Mouse (Mus musculus) ES-Bruce4 (cell line): Measurements from ENCODE around the gene Pdia3.

Source experiments
- CTCF ChIP-seq: IDR thresholded peaks from one replicate; pipeline ENCODE4 v1.8.1; 2011; ENCODE audit warnings: low read depth, low read length
- EP300 ChIP-seq: IDR thresholded peaks from 2 replicates; pipeline ENCODE4 v1.6.1; 2011; ENCODE audit warnings: low read depth, low read length; ENCODE audit not compliant: insufficient read depth
- POLR2A ChIP-seq: IDR thresholded peaks from one replicate; pipeline ENCODE4 v1.8.1; 2011; ENCODE audit warnings: low read length; ENCODE audit not compliant: insufficient read depth

GRCm38 (mm10) chr2:121403296-121403695 lies 10.3 kb upstream of the Pdia3 start:
- TF ChIP-seq EP300 (no peak), CTCF (no peak), POLR2A (no peak)
